ENCODE assay signal across 9 mouse cellular contexts in genomic region chr9:103480603-103481220, GRCm38 (mm10). TPM values are rescaled to one million over a fixed set of nuclear protein-coding genes. Genes with fewer than 3 reads are reported as not detected.
DNase-seq lines count a peak whose midpoint lies in the region.
"Had no signal": no experiment of that assay in that cellular context is flagged by ENCODE, and none has a peak within 500 bp of the region (broad histone marks: within the 10 kb centered on the region; RNA-seq: fewer than 3 reads in every experiment).

No protein-coding gene starts in this region.

- peaks cover 30% of the 10 kb centered on the region for H3K4me1 ChIP-seq in limb, embryonic 10.5 days

- no peaks in the 10 kb centered on the region for H3K36me3 ChIP-seq in limb, embryonic 10.5 days
- H3K36me3 ChIP-seq: limb, embryonic 15.5 days had no signal

- H3K4me3 ChIP-seq in limb, embryonic 10.5 days = no peak overlapping the region
- H3K4me3 ChIP-seq: limb, embryonic 15.5 days had no signal

- no peaks in the 10 kb centered on the region for H3K27me3 ChIP-seq in limb, embryonic 10.5 days (ENCODE audit: low read depth, poor library complexity, severe bottlenecking)
- H3K27me3 ChIP-seq: limb, embryonic 15.5 days had no signal

- H3K27ac ChIP-seq in limb, embryonic 10.5 days = peak overlapping the region; percentile 79
- H3K27ac ChIP-seq: limb, embryonic 15.5 days had no signal

- no peaks in the 10 kb centered on the region for H3K9me3 ChIP-seq in limb, embryonic 10.5 days (replicated peaks)
- H3K9me3 ChIP-seq: limb, embryonic 15.5 days had no signal

- 49% methylated on average over 8 of the region's 8 CpGs for WGBS in limb, embryonic 10.5 days

- DNase-seq in adrenal gland, postnatal 10 days = peak; percentile 61
- DNase-seq in adrenal gland, postnatal 4 days (ENCODE audit: low spot score in 2 of 2) = no peak
- DNase-seq in embryo, embryonic 9.5 days (ENCODE audit: extremely low spot score) = peak; percentile 48
- DNase-seq in heart, postnatal 14 days = peak; percentile 43 to 65
- DNase-seq in limb, embryonic 10.5 days (ENCODE audit: low spot score) = peak; percentile 62
- no peak for DNase-seq in spleen, adult 18-20 months
- DNase-seq in cerebellum, adult 9-10 months = no peak
- no peak for DNase-seq in testis, postnatal 10 days (ENCODE audit: low spot score)

- intact Hi-C loops in heart, postnatal 14 days (cut with DNase I) = no loop called here

RNA-seq across cellular contexts. Expression of gene Bfsp2, which starts 0.5 kb away (rescaled TPM):
- under 1 TPM; 0.55 to 0.60 TPM for total RNA-seq in adrenal gland, postnatal 10 days (2021)
- not detected for total RNA-seq in adrenal gland, postnatal 4 days (2021)
- under 1 TPM in 1 of 2 experiments, not detected in 1; 0.65 TPM for total RNA-seq in heart, postnatal 14 days (2021)
- polyA plus RNA-seq in limb, embryonic 10.5 days (2016; fragmentation: Nextera tagmentation; extraction: Ambion mirVana) = 0.23 and 1.0 TPM in 2 replicates

Comparison
In these comparisons a context has a peak if more than half of its experiments do, and no peak if none do; other contexts are left out.
1. DNase-seq: peak in adrenal gland, postnatal 10 days (single experiment), embryo, embryonic 9.5 days (single experiment), heart, postnatal 14 days (2 of 2) and limb, embryonic 10.5 days (single experiment); none in adrenal gland, postnatal 4 days (0 of 2), spleen, adult 18-20 months (0 of 2), cerebellum, adult 9-10 months (single experiment) and testis, postnatal 10 days (single experiment).